Mouse (Mus musculus): ENCODE measurements around the gene Col4a6.
A peak's percentile ranks its signal among the peaks of the same experiment; 100 is the strongest.

Gene Col4a6

DNA sequence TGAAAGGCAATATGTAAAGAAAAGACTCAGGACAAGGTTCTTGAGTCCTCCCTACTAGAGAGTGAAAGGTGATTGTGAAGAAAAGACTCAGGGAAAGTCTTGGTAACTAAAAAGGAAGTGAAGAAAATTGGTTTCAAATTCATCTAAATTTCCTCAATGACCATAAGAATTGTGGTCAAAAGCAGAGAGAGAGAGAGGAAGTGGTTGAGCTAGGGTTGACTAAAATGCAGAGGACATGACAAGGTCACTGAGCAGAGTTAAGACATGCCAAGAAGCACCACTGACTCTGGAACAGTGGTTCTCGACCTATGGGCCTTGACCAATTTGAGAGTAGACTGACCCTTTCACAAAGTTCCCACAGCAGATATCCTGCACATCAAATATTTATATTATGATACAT lies 224.2 kb downstream of the Col4a6 start:
- DNase-seq, result peak; percentile 0

DNA sequence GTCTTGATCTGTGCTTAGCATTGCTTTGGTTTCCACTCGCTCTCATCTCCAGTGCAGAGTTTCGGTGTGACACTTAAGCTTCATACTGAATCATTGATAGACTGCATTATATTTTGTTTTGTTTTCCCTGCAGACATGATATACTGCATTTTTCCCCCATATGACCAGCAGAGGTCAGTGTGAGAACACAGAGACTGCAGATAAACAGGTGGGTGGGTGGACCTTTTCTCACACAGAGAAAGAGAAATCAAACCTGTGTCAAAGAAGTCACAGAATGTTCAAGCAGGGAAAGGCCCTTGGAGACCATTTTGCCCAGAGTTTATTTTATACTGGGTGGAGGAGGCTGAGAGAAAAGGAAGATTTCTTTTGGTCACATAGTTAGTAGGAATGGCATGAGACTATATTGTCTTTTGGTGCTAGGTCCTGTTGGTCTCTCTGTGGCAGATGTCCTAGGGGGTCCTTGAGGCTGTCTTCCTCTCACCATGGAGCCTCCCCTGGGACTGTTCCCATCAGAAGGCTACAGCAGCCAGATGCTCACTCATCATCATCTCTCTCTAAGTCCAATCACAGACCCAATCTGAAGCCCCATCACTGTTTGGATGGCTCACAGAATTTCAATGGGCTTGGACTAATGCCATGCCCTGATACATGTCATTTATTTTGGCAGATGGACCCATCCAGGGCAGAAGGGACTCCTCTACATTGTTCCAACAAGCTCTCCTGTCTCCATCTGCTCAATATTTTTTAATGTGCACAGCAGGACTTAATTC lies 237.1 kb downstream of the Col4a6 start:
- DNase-seq, result peak; percentile 17

DNA sequence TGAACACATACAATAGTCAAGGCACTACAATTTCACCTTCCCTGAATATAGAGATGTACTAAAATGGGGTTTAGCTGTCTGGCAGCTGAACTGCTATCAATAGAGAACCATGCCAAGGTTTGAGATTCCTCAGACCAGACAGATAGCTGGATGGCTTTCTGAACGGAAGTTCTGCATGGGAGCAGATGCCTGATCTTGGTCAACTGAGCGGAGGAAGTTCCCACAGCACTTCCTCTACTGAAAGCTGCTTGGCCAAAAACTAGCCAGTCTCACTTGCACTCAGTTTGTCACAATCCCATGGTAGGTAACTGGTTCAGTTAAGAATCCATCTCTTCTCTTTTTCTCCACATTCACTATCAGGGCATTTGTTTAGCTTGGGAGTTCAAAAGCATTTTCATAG lies 245.7 kb downstream of the Col4a6 start:
- no peak for DNase-seq

DNA sequence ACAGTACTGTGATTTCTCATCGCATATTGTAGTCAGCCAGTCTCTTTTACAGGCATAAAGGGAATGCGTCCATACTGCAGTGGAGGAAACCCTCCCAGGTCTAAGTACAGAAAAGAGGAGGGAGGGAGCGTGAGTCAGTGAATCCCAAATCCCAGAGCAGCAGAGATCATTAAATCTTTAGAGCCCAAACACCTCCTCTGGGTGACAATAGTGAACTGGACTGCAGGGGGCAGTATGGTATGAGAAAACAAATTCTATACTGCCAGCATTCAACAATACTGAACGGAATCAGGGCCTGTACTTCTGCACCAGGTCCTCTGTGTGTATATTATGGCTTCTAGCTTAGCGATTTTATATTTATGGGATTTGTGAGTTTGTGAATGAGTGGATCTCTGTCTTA lies 261.1 kb downstream of the Col4a6 start:
- DNase-seq, result peak; percentile 20

DNA sequence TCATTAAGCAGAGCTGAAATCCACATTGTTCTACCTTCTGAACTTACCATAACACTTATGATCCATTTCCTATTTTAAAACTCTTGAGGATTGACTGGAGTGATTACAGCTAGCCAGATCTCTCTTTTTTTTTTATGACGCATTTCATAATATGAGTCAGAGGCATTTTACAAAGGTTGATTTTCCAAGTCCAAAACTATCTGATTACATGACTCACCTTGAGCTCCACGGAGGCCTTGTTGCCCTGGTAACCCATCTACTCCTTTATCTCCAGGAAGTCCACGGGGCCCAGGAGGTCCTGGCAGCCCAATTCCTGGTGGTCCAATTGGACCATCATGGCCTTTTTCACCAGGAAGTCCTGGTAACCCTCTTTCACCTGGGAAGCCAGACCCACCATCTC lies 274.9 kb downstream of the Col4a6 start:
- no peak for DNase-seq

DNA sequence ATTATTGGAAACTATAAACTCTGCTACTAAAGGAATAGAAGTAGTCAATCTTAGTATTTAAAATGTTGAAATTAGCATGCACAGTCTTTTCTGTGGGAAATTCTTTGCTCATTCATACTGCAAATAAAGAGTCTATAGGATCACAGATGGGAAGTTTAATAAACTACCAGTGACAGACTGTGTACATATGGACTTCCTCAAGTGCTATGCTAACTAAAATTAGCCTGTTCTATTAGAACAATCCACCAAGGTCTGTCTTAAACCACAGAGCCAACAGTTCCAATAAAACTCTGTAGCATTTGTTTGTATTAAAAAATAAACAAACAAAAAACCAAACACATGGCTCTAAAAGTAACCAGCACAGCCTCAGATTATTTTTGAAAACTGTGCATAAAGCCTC lies 278.8 kb downstream of the Col4a6 start:
- no peak for DNase-seq

DNA sequence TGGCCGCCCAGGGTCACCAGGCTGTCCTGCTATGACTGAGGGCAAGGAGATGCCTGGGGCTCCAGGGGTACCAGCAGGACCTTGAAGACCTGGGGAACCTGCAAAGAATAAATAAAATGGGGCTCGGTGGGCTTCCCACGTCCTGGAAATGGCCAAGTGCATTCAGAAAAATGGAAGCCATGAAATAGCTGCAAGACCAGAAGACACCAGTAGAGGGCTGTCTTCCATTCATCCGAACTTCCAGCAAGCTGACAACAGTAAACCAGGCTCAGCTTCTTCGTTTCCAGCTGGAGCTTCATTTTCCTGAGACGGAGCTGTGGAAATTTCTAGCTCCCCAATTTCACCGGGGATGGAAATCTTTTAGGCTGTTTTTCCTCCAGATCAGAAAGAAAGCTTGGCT lies 298.5 kb downstream of the Col4a6 start:
- DNase-seq, result peak; percentile 14

DNA sequence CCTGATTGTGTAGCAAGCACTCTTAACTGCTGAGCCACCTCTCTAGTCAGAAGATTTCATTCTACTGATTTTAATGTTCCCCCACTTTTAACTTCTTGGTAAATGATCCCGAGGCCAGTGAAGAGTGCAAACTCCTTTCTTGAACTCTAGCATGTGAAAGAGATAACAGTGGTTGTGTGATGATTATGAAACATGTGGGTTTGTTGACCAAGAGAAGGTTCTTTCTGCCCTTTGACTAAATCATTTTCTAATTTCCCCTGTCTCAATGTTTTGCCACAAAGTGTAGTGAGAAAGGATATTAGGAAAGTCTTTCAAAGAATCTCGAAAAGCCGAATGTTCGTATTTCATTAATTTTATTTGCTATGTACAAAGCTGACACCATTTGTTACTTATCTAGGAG lies 308.8 kb downstream of the Col4a6 start:
- DNase-seq, result no peak

DNA sequence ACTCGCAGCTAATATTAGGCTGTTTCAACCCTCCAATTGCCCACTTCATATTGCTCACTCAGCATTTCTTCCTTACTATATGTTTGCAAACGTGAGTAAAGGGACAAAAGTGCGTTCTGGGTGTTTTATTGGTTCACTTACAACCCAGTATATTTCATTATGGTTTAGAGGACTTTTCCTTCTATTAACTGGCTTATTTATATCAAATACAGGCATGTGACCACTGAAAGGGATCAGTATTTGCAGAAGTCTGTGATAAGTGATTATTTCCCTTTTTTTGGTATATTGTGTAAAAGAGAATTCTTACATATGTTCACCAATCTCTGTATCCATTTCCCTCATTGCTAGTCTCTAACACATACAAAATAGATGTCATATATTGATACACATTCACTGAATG lies 313.5 kb downstream of the Col4a6 start:
- no peak for DNase-seq

DNA sequence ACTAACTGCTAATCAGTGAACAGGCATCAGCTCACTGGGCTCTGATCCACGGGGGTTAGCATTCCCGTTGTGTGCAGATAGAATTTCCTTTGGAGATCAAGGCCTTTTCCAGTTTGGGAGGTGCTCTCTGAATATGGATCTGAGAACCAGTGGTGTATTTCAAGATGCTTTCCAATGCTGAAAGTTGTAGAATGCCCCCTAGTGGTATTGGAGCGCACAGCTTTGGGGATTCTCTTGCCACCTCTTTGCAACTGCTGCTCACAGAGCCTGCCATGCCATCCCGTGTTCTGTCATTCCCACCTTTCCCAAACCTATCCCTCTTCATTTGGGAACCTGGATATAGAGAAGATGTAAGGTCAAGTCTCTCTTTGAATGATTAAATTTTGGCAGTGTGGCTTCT lies 315.7 kb downstream of the Col4a6 start:
- peak; percentile 37 for DNase-seq

DNA sequence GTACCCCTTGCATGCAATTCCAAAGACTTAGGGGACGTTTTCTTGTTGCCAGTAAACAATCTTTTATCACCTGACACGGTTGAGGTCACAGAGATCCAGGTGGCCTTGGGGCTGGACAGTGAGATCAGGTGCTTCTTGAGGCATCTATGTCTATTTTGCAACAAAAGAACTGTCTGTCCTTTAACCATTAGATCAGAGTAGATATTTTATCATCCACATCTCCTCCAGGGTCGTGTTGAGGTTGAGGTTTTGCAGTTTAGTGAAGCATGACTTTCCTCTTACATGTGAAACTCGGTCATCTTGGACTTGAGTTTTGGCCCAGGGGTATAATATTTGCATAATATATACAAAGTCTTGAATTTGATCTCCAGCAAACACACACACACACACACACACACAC lies 316.2 kb downstream of the Col4a6 start:
- DNase-seq, result no peak

DNA sequence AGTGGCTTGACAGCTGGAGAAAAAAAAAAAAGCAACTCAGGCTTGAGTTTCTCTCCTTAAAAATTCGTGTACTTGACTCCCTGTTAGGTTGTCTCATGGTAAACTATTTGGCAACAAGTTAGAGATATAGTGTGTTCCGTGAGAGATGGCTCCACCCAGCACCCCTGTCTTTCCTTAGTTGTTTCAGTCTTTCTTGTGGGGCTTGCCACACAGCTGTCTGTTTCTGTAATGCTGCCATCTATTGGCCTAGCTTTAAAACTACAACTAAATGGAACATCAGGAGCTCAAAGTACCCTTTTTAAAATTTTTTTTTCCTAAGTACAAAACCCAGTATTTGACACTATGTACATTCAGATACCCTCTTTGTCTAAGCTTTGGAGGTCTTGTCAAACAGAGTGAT lies 317.2 kb downstream of the Col4a6 start:
- DNase-seq, result peak; percentile 10

DNA sequence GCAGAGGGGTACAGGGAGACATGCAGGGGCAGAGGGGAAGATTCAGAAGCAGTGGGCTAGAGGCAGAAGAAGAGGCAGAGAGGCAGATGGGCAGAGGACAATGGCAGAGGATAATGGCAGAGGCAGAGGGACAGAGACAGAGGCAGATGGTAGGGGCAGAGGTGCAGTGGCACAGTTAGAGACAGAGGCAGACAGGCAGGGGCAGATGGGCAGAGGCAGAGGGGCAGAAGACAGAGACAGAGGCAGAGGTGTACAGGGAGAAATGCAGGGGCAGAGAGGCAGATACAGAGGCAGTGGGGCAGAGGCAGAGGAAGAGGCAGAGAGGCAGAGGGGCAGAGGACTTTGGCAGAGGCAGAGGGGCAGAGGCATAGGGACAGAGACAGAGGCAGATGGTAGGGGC lies 322.7 kb downstream of the Col4a6 start:
- DNase-seq, result no peak

DNA sequence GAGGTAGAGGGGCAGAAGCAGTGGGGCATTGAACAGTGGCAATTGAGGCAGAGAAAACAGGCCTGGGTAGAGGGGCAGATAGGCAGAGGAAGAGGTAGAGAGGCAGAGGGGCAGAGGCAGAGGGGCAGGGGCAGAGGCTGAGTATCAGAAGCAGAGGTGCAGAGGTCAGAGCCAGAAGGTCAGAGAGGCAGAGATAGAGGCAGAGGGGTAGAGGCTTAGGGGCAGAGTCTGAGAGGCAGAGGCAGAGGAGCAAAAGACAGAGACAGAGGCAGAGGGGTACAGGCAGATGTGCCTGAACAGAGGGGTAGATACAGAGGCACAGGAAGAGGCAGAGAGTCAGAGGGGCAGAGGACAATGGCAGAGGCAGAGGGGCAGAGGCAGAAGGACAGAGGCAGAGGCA lies 323.6 kb downstream of the Col4a6 start:
- DNase-seq, result no peak

DNA sequence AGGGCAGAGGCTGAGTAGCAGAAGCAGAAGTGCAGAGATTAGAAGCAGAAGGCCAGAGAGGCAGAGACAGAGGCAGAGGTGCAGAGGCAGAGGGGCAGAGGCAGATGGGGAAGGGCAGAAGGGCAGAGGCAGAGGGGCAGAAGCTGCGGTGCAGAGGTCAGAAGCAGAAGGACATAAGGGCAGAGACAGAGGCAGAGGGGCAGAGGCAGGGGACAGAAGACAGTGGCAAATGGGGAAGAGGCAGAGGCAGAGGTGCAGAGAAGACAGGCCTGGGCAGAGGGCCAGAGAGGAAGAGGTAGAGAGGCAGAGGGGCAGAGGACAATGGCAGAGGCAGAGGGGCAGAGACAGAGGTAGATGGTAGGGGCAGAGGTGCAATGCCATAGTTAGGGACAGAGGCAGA lies 324.2 kb downstream of the Col4a6 start:
- DNase-seq, result no peak

Measured in kidney, adult 9 months (tissue).